Mouse (Mus musculus): Measurements from ENCODE around the gene Ubox5. TPM values are rescaled to one million over a fixed set of nuclear protein-coding genes. Genes with fewer than 3 reads are reported as not detected.
A peak's percentile ranks its signal among the peaks of the same experiment; 100 is the strongest.

Gene Ubox5
- polyA plus RNA-seq, 1 experiment, result 10.4 TPM

- Histone ChIP-seq H3K27me3 (ENCODE audit: control insufficient read depth, insufficient read depth, low read length, poor library complexity, severe bottlenecking) (no peaks in the 10 kb centered on the region), H3K36me3 (ENCODE audit: control insufficient read depth, insufficient read depth, low read length, poor library complexity, severe bottlenecking) (peaks cover 8% of the 10 kb centered on the region), H3K9ac (ENCODE audit: low read depth, poor library complexity, severe bottlenecking) (no peak overlapping the region), H3K4me3 (ENCODE audit: low read depth, low read length) (no peak overlapping the region), H3K4me1 (ENCODE audit: control insufficient read depth, insufficient read depth, low read length) (peaks cover 9% of the 10 kb centered on the region), H3K9me3 (replicated peaks; ENCODE audit: control insufficient read depth, insufficient read depth, low read length, poor library complexity, severe bottlenecking) (no peaks in the 10 kb centered on the region), H3K27ac (ENCODE audit: insufficient read depth, low read length) (no peak overlapping the region)
- TF ChIP-seq POLR2A (IDR thresholded peaks at IDR 0.05; ENCODE audit: insufficient read depth, low read length), result no peak
- no peak for TF ChIP-seq CTCF (IDR thresholded peaks at IDR 0.05; ENCODE audit: low read depth, low read length)
- TF ChIP-seq EP300 (IDR thresholded peaks at IDR 0.05; ENCODE audit: insufficient read depth, low read depth, low read length), result no peak
Observed at GRCm38 (mm10) chr2:130632416-130632815, 2.6 kb upstream of the Ubox5 start.

- H3K27ac ChIP-seq (ENCODE audit: insufficient read depth, low read length), result peak overlapping the region; percentile 0; the same call in 1 of the 2 replicates
- no peak for TF ChIP-seq POLR2A (IDR thresholded peaks at IDR 0.05; ENCODE audit: insufficient read depth, low read length)
- no peak for TF ChIP-seq EP300 (IDR thresholded peaks at IDR 0.05; ENCODE audit: insufficient read depth, low read depth, low read length)
- peak overlapping the region; percentile 79 for H3K9ac ChIP-seq (ENCODE audit: low read depth, poor library complexity, severe bottlenecking)
- no peaks in the 10 kb centered on the region for H3K9me3 ChIP-seq (replicated peaks; ENCODE audit: control insufficient read depth, insufficient read depth, low read length, poor library complexity, severe bottlenecking)
- H3K36me3 ChIP-seq (ENCODE audit: control insufficient read depth, insufficient read depth, low read length, poor library complexity, severe bottlenecking), result peaks cover 30% of the 10 kb centered on the region
- no peaks in the 10 kb centered on the region for H3K27me3 ChIP-seq (ENCODE audit: control insufficient read depth, insufficient read depth, low read length, poor library complexity, severe bottlenecking)
- H3K4me1 ChIP-seq (ENCODE audit: control insufficient read depth, insufficient read depth, low read length), result peaks cover 9% of the 10 kb centered on the region
- H3K4me3 ChIP-seq (ENCODE audit: low read depth, low read length), result peak overlapping the region; percentile 87
Observed at GRCm38 (mm10) chr2:130629080-130629838, 579 bp downstream of the Ubox5 start.

- Histone ChIP-seq H3K4me1 (ENCODE audit: control insufficient read depth, insufficient read depth, low read length) (peaks cover 3% of the 10 kb centered on the region), H3K27me3 (ENCODE audit: control insufficient read depth, insufficient read depth, low read length, poor library complexity, severe bottlenecking) (no peaks in the 10 kb centered on the region), H3K4me3 (ENCODE audit: low read depth, low read length) (peak overlapping the region; percentile 87; the same call in 1 of the 2 replicates), H3K27ac (ENCODE audit: insufficient read depth, low read length) (no peak overlapping the region), H3K9ac (ENCODE audit: low read depth, poor library complexity, severe bottlenecking) (peak overlapping the region; percentile 79), H3K36me3 (ENCODE audit: control insufficient read depth, insufficient read depth, low read length, poor library complexity, severe bottlenecking) (peaks cover 35% of the 10 kb centered on the region), H3K9me3 (replicated peaks; ENCODE audit: control insufficient read depth, insufficient read depth, low read length, poor library complexity, severe bottlenecking) (no peaks in the 10 kb centered on the region)
- TF ChIP-seq CTCF (IDR thresholded peaks at IDR 0.05; ENCODE audit: low read depth, low read length) (peak; percentile 43), EP300 (IDR thresholded peaks at IDR 0.05; ENCODE audit: insufficient read depth, low read depth, low read length) (no peak)
Observed at GRCm38 (mm10) chr2:130628424-130628823, 1.4 kb downstream of the Ubox5 start.

GRCm38 (mm10) chr2:130618972-130619371 lies 10.9 kb downstream of the Ubox5 start:
- Histone ChIP-seq H3K36me3 (ENCODE audit: control insufficient read depth, insufficient read depth, low read length, poor library complexity, severe bottlenecking) (peaks cover 51% of the 10 kb centered on the region), H3K27ac (ENCODE audit: insufficient read depth, low read length) (no peak overlapping the region)

GRCm38 (mm10) chr2:130613091-130613490 lies 16.7 kb downstream of the Ubox5 start:
- TF ChIP-seq POLR2A (IDR thresholded peaks at IDR 0.05; ENCODE audit: insufficient read depth, low read length) (no peak), EP300 (IDR thresholded peaks at IDR 0.05; ENCODE audit: insufficient read depth, low read depth, low read length) (no peak), CTCF (IDR thresholded peaks at IDR 0.05; ENCODE audit: low read depth, low read length) (peak; percentile 69)
- Histone ChIP-seq H3K4me1 (ENCODE audit: control insufficient read depth, insufficient read depth, low read length) (no peaks in the 10 kb centered on the region), H3K27me3 (ENCODE audit: control insufficient read depth, insufficient read depth, low read length, poor library complexity, severe bottlenecking) (no peaks in the 10 kb centered on the region), H3K9ac (ENCODE audit: low read depth, poor library complexity, severe bottlenecking) (no peak overlapping the region), H3K36me3 (ENCODE audit: control insufficient read depth, insufficient read depth, low read length, poor library complexity, severe bottlenecking) (peaks cover 28% of the 10 kb centered on the region), H3K9me3 (replicated peaks; ENCODE audit: control insufficient read depth, insufficient read depth, low read length, poor library complexity, severe bottlenecking) (no peaks in the 10 kb centered on the region), H3K27ac (ENCODE audit: insufficient read depth, low read length) (no peak overlapping the region), H3K4me3 (ENCODE audit: low read depth, low read length) (no peak overlapping the region)

More at GRCm38 (mm10) chr2:130618972-130619371, 10.9 kb downstream of the Ubox5 start:
- H3K4me3 ChIP-seq (ENCODE audit: low read depth, low read length), result no peak overlapping the region
- no peak overlapping the region for H3K9ac ChIP-seq (ENCODE audit: low read depth, poor library complexity, severe bottlenecking)
- H3K4me1 ChIP-seq (ENCODE audit: control insufficient read depth, insufficient read depth, low read length), result no peaks in the 10 kb centered on the region
- no peaks in the 10 kb centered on the region for H3K9me3 ChIP-seq (replicated peaks; ENCODE audit: control insufficient read depth, insufficient read depth, low read length, poor library complexity, severe bottlenecking)
- H3K27me3 ChIP-seq (ENCODE audit: control insufficient read depth, insufficient read depth, low read length, poor library complexity, severe bottlenecking), result no peaks in the 10 kb centered on the region
- no peak for TF ChIP-seq CTCF (IDR thresholded peaks at IDR 0.05; ENCODE audit: low read depth, low read length)
- TF ChIP-seq EP300 (IDR thresholded peaks at IDR 0.05; ENCODE audit: insufficient read depth, low read depth, low read length), result no peak
- TF ChIP-seq POLR2A (IDR thresholded peaks at IDR 0.05; ENCODE audit: insufficient read depth, low read length), result no peak

GRCm38 (mm10) chr2:130602195-130602594 lies 27.6 kb downstream of the Ubox5 start:
- H3K36me3 ChIP-seq (ENCODE audit: control insufficient read depth, insufficient read depth, low read length, poor library complexity, severe bottlenecking), result peaks cover 12% of the 10 kb centered on the region
- H3K9ac ChIP-seq (ENCODE audit: low read depth, poor library complexity, severe bottlenecking), result no peak overlapping the region
- H3K27ac ChIP-seq (ENCODE audit: insufficient read depth, low read length), result no peak overlapping the region
- TF ChIP-seq POLR2A (IDR thresholded peaks at IDR 0.05; ENCODE audit: insufficient read depth, low read length), result no peak
- no peak for TF ChIP-seq CTCF (IDR thresholded peaks at IDR 0.05; ENCODE audit: low read depth, low read length)
- no peak for TF ChIP-seq EP300 (IDR thresholded peaks at IDR 0.05; ENCODE audit: insufficient read depth, low read depth, low read length)
- no peaks in the 10 kb centered on the region for H3K27me3 ChIP-seq (ENCODE audit: control insufficient read depth, insufficient read depth, low read length, poor library complexity, severe bottlenecking)
- H3K9me3 ChIP-seq (replicated peaks; ENCODE audit: control insufficient read depth, insufficient read depth, low read length, poor library complexity, severe bottlenecking), result no peaks in the 10 kb centered on the region
- H3K4me3 ChIP-seq (ENCODE audit: low read depth, low read length), result no peak overlapping the region
- H3K4me1 ChIP-seq (ENCODE audit: control insufficient read depth, insufficient read depth, low read length), result no peaks in the 10 kb centered on the region

Measured in ES-Bruce4 (cell line).